Mouse (Mus musculus) liver, adult 2 months (tissue): Measurements from ENCODE around the gene Gm20503. TPM values are rescaled to one million over a fixed set of nuclear protein-coding genes. Genes with fewer than 3 reads are reported as not detected.

ENCODE experiments used
- DNase-seq: peaks from one replicate; pipeline ENCODE4 v3.0.0-alpha.2; 2011; ENCODE audit warnings: low read depth, low spot score; ENCODE audit errors: extremely low read depth
- H3K27ac ChIP-seq: fragments of 200-500 bp; replicated peaks from 2 replicates; pipeline ENCODE4 v1.5.1; 2012; ENCODE audit warnings: low read depth, mild to moderate bottlenecking, control low read depth, inconsistent platforms, low read length; ENCODE audit not compliant: insufficient read depth
- H3K27me3 ChIP-seq: fragments of 200-500 bp; 2 replicates; pipeline ENCODE4 v1.6.1; 2012; ENCODE audit warnings: mild to moderate bottlenecking, moderate library complexity, low read length, inconsistent platforms; ENCODE audit not compliant: control insufficient read depth, insufficient read depth
- H3K36me3 ChIP-seq: fragments of 200-500 bp; 2 replicates; pipeline ENCODE4 v1.6.1; 2012; ENCODE audit warnings: low read length, inconsistent platforms; ENCODE audit not compliant: control insufficient read depth, insufficient read depth
- H3K4me1 ChIP-seq: fragments of 200-500 bp; 2 replicates; pipeline ENCODE4 v1.6.1; 2011; ENCODE audit warnings: low read length; ENCODE audit not compliant: control insufficient read depth, insufficient read depth
- H3K4me3 ChIP-seq: fragments of 200-500 bp; 2 replicates; pipeline ENCODE4 v1.5.1; 2011; ENCODE audit warnings: low read depth, mild to moderate bottlenecking, control low read depth, low read length, moderate library complexity; ENCODE audit not compliant: insufficient read depth
- H3K79me2 ChIP-seq: fragments of 200-500 bp; 2 replicates; pipeline ENCODE4 v1.6.1; 2012; ENCODE audit warnings: inconsistent platforms, mild to moderate bottlenecking, low read length, moderate library complexity; ENCODE audit not compliant: control insufficient read depth, insufficient read depth
- H3K9ac ChIP-seq: fragments of 200-500 bp; 2 replicates; pipeline ENCODE4 v1.6.1; 2012; ENCODE audit warnings: low read depth, mild to moderate bottlenecking, control low read depth, inconsistent platforms, low read length
- CTCF ChIP-seq: fragments of 200-500 bp; IDR thresholded peaks from 2 replicates; pipeline ENCODE4 v1.5.1; 2011; ENCODE audit warnings: low read depth, low read length, control low read depth
- POLR2A ChIP-seq: fragments of 200-500 bp; IDR thresholded peaks from 2 replicates; pipeline ENCODE4 v1.6.1; 2011; ENCODE audit warnings: low read length, control low read depth; ENCODE audit not compliant: insufficient read depth; ENCODE audit errors: extremely low read depth
- WGBS: fragments of 180-500 bp; shearing (Covaris S2); methylation state at CpG from one replicate; pipeline ENCODE4 v1.1.7; 2018; 5-methylcytosine and 5-hydroxymethylcytosine counted together
- polyA plus RNA-seq: library from polyadenylated mRNA; depleted of rRNA; stranded (reverse); fragments of >200 nt; gene quantifications from 2 replicates; pipeline ENCODE4 v1.2.3, GENCODE M21; 2012; rRNA removed
- total RNA-seq: library from RNA; depleted of rRNA; stranded (reverse); fragments of >200 nt; gene quantifications from 2 replicates; pipeline ENCODE4 v1.2.3, GENCODE M21; 2014; rRNA removed

The Gm20503 gene
- total RNA-seq (0.60 TPM in 1 of 2 replicates, not detected in the other), polyA plus RNA-seq (not detected in 2 replicates)

- TF ChIP-seq POLR2A (peak; percentile 80), CTCF (no peak)
- no peaks in the 10 kb centered on the region for H3K36me3 ChIP-seq
- no peaks in the 10 kb centered on the region for H3K27me3 ChIP-seq
- peaks cover 23% of the 10 kb centered on the region for H3K4me1 ChIP-seq
- H3K4me3 ChIP-seq = peak within 1 kb of the TSS; percentile 62
- H3K9ac ChIP-seq = peak within 1 kb of the TSS; percentile 97
- peaks cover 21% of the 10 kb centered on the region; the same call in 1 of the 2 replicates for H3K79me2 ChIP-seq
- DNase-seq = peak; percentile 65
- under 1% methylated on average over 84 of the region's 89 CpGs for WGBS
- H3K27ac ChIP-seq = peak within 1 kb of the TSS; percentile 96
Observed at GRCm38 (mm10) chr4:59002948-59003805, at the start of gene Gm20503. Gene Gm20503, plus strand, starts transcription at chr4:59003210.

- no peak for DNase-seq
- Histone ChIP-seq H3K27me3 (no peaks in the 10 kb centered on the region), H3K36me3 (no peaks in the 10 kb centered on the region), H3K79me2 (no peaks in the 10 kb centered on the region), H3K4me1 (no peaks in the 10 kb centered on the region), H3K9ac (no peak overlapping the region), H3K27ac (no peak overlapping the region), H3K4me3 (no peak overlapping the region)
- 86% methylated on average over 15 of the region's 15 CpGs for WGBS
- no peak for TF ChIP-seq CTCF
- no peak for TF ChIP-seq POLR2A
Observed at GRCm38 (mm10) chr4:58961719-58962118, 41.3 kb upstream of the Gm20503 start.

GRCm38 (mm10) chr4:58963271-58963670 lies 39.7 kb upstream of the Gm20503 start:
- no peaks in the 10 kb centered on the region for H3K4me1 ChIP-seq
- H3K79me2 ChIP-seq = no peaks in the 10 kb centered on the region
- no peak for TF ChIP-seq POLR2A
- TF ChIP-seq CTCF = no peak
- DNase-seq = no peak
- no peaks in the 10 kb centered on the region for H3K27me3 ChIP-seq
- H3K9ac ChIP-seq = no peak overlapping the region
- WGBS = 96% methylated on average over 4 of the region's 4 CpGs
- no peaks in the 10 kb centered on the region for H3K36me3 ChIP-seq
- H3K27ac ChIP-seq = no peak overlapping the region
- no peak overlapping the region for H3K4me3 ChIP-seq

- TF ChIP-seq CTCF (no peak), POLR2A (no peak)
- no peak for DNase-seq
- H3K79me2 ChIP-seq = no peaks in the 10 kb centered on the region
- H3K36me3 ChIP-seq = no peaks in the 10 kb centered on the region
- no peaks in the 10 kb centered on the region for H3K4me1 ChIP-seq
- H3K9ac ChIP-seq = no peak overlapping the region
- no peak overlapping the region for H3K27ac ChIP-seq
- H3K4me3 ChIP-seq = no peak overlapping the region
- no peaks in the 10 kb centered on the region for H3K27me3 ChIP-seq
- 90% methylated on average over 1 of the region's 1 CpGs for WGBS
Observed at GRCm38 (mm10) chr4:58965136-58965535, 37.9 kb upstream of the Gm20503 start.

- H3K79me2 ChIP-seq = no peaks in the 10 kb centered on the region
- H3K27ac ChIP-seq = no peak overlapping the region
- 92% methylated on average over 4 of the region's 4 CpGs for WGBS
- no peak for TF ChIP-seq CTCF
- TF ChIP-seq POLR2A = no peak
- no peak overlapping the region for H3K4me3 ChIP-seq
- no peak for DNase-seq
- H3K4me1 ChIP-seq = no peaks in the 10 kb centered on the region
- H3K27me3 ChIP-seq = no peaks in the 10 kb centered on the region
- H3K9ac ChIP-seq = no peak overlapping the region
- no peaks in the 10 kb centered on the region for H3K36me3 ChIP-seq
Observed at GRCm38 (mm10) chr4:58970678-58971077, 32.3 kb upstream of the Gm20503 start.

GRCm38 (mm10) chr4:58975711-58976110 lies 27.3 kb upstream of the Gm20503 start:
- no peaks in the 10 kb centered on the region for H3K4me1 ChIP-seq
- no peaks in the 10 kb centered on the region; the same call in 1 of the 2 replicates for H3K36me3 ChIP-seq
- H3K27ac ChIP-seq = no peak overlapping the region
- H3K27me3 ChIP-seq = no peaks in the 10 kb centered on the region
- no peak for TF ChIP-seq POLR2A
- TF ChIP-seq CTCF = no peak
- no peak overlapping the region for H3K9ac ChIP-seq
- DNase-seq = no peak
- no peaks in the 10 kb centered on the region for H3K79me2 ChIP-seq
- WGBS = 90% methylated on average over 5 of the region's 5 CpGs
- H3K4me3 ChIP-seq = no peak overlapping the region
